Mouse (Mus musculus) spleen, postnatal 36 days (tissue): ENCODE data around the gene Smco1.
"Not testable (repeated sequence)": the region's sequence is repeated elsewhere in the genome, so short reads cannot be mapped to it uniquely, and the experiment has no call there.

Source experiments
- DNase-seq, 2 experiments: peaks; one replicate each; pipeline ENCODE4 v3.0.0; 2022; ENCODE audit warnings: low spot score in 2 of 2, mixed read lengths in 1 of 2

Smco1 gene

GRCm38 (mm10) chr16:32271291-32271690, at the start of gene Smco1:
Smco1 (plus strand) TSS chr16:32271468.
- DNase-seq, result no peak

GRCm38 (mm10) chr16:32221803-32222202, 49.5 kb upstream of the Smco1 start:
- no peak for DNase-seq

- DNase-seq, result peak in 1 of 2 experiments; percentile 4
These were observed 48.9 kb upstream of the Smco1 start for GRCm38 (mm10) chr16:32222399-32222798.

GRCm38 (mm10) chr16:32232050-32232449, 39.2 kb upstream of the Smco1 start:
- DNase-seq, result not testable (repeated sequence)

- no peak for DNase-seq
These were observed 33.2 kb upstream of the Smco1 start for GRCm38 (mm10) chr16:32237930-32238680.

GRCm38 (mm10) chr16:32239428-32240312, 31.6 kb upstream of the Smco1 start:
- no peak for DNase-seq

GRCm38 (mm10) chr16:32243901-32244300, 27.4 kb upstream of the Smco1 start:
- DNase-seq, result no peak

GRCm38 (mm10) chr16:32246351-32246791, 24.9 kb upstream of the Smco1 start:
- peak; percentile 34 to 52 for DNase-seq

- peak; percentile 98 for DNase-seq
These were observed 24.3 kb upstream of the Smco1 start, which contains the start of the genes Fbxo45 and Wdr53 for GRCm38 (mm10) chr16:32246952-32247370. Fbxo45 (minus strand) TSS chr16:32247158. Wdr53 (plus strand) TSS chr16:32247227.

- DNase-seq, result peak; percentile 14 to 32
These were observed 7.0 kb upstream of the Smco1 start for GRCm38 (mm10) chr16:32264225-32264624.

- no peak for DNase-seq
These were observed 2.1 kb downstream of the Smco1 start for GRCm38 (mm10) chr16:32273338-32273737.

GRCm38 (mm10) chr16:32275041-32275440, 3.8 kb downstream of the Smco1 start:
- DNase-seq, result no peak

- DNase-seq, result peak; percentile 29 to 37
These were observed 4.6 kb downstream of the Smco1 start for GRCm38 (mm10) chr16:32275830-32276229.

- DNase-seq, result peak; percentile 88
These were observed 6.3 kb downstream of the Smco1 start, which contains the start of gene Rnf168 for GRCm38 (mm10) chr16:32277308-32278256. Rnf168 (plus strand) TSS chr16:32277459.

GRCm38 (mm10) chr16:32278396-32278795, 7.1 kb downstream of the Smco1 start:
- no peak for DNase-seq

- DNase-seq, result no peak
These were observed 8.9 kb downstream of the Smco1 start for GRCm38 (mm10) chr16:32280211-32280610.

GRCm38 (mm10) chr16:32282608-32283007, 11.3 kb downstream of the Smco1 start:
- DNase-seq, result no peak

GRCm38 (mm10) chr16:32291821-32292220, 20.6 kb downstream of the Smco1 start:
- DNase-seq, result no peak

- not testable (repeated sequence) for DNase-seq
These were observed 28.3 kb downstream of the Smco1 start for GRCm38 (mm10) chr16:32299617-32300016.

GRCm38 (mm10) chr16:32303046-32303445, 31.8 kb downstream of the Smco1 start:
- DNase-seq, result no peak

- no peak for DNase-seq
These were observed 32.6 kb downstream of the Smco1 start for GRCm38 (mm10) chr16:32303886-32304285.
